Mouse (Mus musculus) neutrophil, adult 5-6 weeks (primary cell): Measurements from ENCODE around the gene Il2ra. TPM values are rescaled to one million over a fixed set of nuclear protein-coding genes. Genes with fewer than 3 reads are reported as not detected.

Experiments used
- ATAC-seq: fragments of 151-379, 151-347 bp; 2 replicates; pipeline ENCODE4 v1.8.0; 2017; ENCODE audit warnings: mild to moderate bottlenecking, moderate TSS enrichment; ENCODE audit not compliant: insufficient number of reproducible peaks, poor library complexity, low FRiP score, severe bottlenecking; ENCODE audit errors: extremely low read depth
- total RNA-seq: library from RNA; stranded (forward); fragments of 200-1000 nt; gene quantifications from 2 replicates; pipeline ENCODE4 v1.2.3, GENCODE M21; 2017

Gene Il2ra
- total RNA-seq, 1 experiment from 2014 or later, result 3.0 TPM

DNA sequence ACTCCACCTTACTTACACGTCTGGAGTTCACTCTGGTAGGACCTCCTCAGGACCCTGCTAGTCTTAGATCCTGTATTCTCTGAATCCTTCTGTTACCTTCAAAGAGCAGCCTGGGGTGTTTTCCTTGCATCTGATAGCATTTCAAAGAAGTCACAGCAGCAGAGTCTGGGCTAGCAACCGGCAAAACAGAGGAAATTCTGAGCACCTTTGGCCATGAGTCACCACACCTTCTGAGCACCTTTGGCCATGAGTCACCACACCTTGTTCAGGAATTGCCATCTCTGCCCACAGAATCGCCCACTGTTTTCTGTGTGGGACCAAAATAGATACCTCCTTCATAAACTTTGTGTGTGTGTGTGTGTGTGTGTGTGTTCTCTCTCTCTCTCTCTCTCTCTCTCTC is 8.9 kb downstream of the Il2ra start:
- ATAC-seq, result no peak

DNA sequence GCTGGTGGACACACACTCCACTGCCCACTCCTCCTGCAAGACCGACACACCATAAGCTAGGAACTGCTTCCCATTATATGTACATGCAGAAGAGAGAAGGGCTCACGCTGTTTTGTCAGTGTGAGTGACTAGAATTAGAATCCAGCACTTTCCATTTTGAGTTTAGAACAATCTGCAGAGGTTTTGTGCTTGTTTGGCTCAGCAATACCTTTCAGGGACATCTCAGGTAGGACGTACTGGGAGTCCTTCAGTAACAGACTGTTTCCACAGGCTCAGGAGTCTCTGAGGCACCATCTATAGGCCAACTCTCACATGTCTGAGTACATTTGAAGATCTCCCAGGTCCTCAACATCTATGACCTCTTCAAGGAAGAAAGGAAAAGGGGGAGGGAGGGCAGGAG is 9.6 kb downstream of the Il2ra start:
- no peak for ATAC-seq

DNA sequence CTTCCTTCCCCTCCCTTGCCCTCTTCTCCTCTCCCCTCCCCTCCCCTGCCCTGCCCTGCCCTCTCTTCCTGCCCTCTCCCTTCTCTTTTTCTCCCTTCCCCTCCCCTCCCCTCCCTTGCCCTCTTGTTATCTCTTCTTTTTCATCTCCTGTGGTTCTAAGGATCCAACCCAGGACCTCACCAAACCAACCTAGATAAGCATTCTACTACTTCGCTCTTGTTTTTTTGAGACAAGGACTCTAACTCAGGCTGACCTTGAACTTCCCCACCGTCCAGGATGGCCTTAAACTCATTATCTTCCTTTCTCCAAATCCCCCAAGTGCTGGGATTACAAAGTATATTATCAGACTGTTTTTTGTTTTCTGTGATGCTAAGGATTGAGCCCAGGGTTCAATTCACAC is 10.2 kb downstream of the Il2ra start:
- ATAC-seq, result no peak

DNA sequence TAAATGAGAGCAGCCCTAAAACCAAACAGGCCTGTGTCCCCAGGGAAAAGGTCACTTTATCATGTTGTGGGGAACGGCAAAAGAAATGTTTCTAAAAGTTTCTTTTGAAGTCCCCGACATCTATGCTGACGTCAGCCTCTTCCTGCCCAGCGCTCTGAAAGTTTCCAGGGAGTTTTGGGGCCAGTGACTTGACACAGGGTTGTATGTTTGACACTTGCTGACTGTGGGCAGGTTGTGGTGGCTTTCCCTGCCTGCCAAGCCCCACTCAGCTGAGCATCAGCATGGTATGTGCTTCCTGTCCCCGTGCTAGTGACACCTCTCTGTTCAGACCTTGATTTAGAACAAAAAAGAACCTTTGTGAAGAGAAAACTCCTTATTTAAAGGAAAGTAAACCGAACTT is 10.7 kb downstream of the Il2ra start:
- peak; percentile 87 for ATAC-seq

DNA sequence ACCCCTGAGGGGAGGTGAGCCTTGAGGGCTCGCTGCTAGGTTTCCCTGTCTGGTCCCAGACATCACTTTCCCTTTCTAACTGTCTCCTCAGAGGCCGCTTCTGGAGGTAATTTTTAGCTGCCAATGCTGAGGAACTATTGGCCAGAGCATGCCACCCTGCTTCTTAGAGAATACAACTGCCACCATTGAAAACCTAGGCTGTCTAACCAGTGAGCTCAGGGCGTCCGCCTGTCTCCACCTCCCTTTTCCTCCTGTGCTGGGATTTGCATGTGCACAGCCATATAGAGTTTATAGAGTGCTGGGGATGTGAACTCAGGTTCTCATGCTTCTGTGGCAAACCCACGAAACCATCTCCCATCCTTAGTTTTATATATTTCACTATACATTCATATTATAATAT is 11.2 kb downstream of the Il2ra start:
- ATAC-seq, result 0 out of 2 replicates have a peak, but pooled peaks have one; percentile 14

DNA sequence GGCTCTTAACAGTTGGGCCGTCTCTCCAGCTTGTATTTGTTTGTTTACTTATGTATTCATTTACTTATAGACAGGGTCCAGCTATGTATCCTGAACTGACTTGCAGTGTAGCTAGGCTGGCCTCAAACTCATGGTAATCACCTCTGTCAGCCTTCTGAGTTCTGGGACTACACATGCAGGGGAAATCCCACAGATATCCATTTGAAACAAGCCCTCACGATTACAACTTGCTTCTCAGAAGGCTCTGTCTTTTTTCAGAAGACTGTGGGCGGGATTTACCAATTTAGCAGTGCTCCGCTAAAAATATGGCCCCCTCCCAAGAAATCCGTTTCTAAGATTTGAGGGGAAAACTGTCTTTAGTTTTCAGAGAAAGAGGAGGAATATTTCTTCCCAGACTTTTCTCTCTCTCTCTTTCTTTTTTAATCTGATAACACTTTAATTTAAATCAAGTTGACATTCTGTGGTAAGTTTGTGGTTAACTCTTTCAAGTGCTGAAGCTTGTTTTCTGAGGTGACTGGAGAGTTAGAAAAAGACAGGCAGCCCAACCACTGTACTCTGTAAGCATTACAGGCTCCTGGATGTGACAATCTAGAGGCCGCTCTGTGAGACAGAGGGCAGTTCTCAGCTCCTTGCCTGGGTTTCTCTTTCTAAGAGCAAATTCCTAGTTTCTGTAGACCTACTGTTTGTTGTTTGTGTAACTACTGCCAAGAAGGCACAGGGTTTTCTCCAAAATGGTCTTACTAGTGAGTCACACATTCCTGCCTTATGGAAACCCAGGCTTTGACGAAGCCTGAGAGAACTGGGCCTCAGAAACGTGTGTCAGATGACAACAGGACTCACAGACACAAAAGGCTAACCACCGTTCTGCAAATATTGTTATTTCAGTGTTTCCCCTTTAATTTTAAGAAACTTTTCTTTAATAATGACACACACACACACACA is 12.7 kb downstream of the Il2ra start:
- no peak for ATAC-seq

DNA sequence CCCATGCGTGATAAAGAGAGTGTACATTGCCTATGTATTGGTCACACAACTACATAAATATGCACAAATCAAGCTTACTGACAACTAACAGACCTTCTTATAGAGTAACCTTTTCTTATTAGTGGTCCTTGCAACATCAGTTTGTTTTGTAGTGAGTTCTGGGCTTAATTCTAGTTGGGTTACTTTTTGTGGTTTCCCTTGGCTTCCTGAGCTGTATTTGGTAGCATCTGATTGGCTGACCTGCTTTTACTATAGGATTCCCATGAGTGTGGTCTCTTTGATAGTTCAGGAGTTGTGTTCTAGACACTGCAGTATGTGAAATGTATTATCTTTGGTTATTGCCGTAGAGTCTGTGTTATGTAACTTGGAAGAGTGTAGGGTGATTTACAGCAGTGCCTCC is 15.0 kb downstream of the Il2ra start:
- ATAC-seq, result no peak

DNA sequence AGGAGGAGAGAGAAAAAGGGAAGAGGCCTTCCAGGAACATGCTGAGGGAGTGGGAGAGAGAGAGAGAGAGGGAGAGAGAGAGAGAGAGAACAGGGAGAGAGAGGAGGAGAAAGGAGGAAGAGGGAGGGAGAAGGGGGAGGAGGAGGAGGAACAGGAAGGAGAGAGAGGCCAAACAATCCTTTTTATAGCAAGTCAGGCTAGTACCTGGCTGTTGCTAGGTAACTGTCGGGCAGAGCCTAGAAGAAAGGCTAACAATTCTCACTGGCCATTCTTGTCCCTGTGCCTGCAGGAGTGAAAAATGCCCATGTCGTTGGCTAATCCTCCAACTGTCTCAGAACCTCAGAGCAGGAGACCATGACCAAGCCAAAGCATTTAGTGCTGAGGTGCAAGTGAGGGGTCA is 16.7 kb downstream of the Il2ra start:
- no peak for ATAC-seq

DNA sequence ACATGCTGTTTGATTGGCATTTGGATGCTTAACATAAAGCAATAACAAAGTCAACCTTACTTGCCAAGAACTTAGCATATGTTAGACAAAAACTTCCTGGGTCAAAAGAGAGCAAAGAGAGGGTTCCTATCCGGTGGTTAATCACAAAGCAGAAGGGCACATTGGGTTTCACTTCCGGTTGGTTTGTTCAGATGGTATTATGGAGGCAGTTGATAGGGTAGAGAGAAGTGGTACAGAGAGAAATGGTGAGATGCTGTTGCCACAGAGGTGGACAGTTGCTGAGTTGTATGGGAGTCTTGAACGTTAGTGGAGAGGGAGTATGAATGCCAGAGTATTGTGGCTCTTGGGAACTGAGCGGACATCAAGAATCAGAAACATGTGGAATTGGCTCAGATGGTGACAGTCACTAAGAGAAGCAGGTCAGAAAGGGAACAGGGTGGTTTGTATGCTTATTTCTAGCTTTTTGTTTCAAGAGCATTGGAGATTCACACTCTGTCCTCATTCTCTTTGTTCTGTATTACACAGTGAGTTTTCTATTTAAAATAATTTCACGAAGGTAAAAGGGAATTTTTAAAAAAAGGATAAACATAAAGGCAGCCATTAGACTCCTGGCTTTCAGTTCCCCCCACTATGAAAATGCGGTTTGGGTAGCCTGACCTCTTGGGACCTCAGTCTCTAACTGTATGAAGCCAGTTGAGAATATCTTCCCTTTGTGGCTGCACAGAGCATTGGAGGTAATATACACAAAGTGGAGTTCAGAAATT is 19.7 kb downstream of the Il2ra start:
- peak; percentile 49; the same call in 1 of the 2 replicates for ATAC-seq

DNA sequence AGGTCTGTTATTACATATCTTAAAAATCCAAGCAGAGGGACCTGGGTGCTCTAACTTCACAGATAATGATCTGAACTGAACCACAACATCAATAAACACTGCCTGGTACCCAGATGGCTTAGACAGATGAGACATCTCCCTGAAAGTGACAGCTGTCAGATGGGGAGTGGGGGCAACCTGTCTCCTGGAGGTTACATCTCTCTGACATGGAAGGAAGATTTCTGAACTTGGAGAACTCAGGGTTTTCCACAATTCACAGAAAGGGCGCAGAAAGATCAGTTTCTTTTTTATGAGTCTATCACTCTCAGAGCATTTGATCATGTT is 20.3 kb downstream of the Il2ra start:
- no peak for ATAC-seq

DNA sequence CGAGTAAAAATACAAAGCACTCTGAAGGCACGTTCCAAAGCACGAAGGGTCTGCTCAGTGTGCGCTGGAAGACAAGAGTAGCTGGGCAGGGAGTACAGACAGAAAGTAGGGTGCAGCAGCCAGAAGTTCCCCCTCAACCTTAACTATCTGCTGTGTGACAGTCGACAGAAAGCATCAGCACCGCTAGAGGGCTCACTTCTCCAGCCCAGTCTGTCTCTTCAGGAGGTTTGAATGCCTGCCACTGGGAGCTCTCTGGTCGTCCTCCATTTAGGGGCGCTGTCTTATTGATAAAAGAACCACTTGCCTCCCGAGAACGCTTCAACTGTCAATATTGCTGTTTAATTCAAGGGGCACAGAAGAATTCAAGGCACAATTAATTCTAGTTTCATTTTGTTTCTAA is 21.4 kb downstream of the Il2ra start:
- ATAC-seq, result peak; percentile 91

DNA sequence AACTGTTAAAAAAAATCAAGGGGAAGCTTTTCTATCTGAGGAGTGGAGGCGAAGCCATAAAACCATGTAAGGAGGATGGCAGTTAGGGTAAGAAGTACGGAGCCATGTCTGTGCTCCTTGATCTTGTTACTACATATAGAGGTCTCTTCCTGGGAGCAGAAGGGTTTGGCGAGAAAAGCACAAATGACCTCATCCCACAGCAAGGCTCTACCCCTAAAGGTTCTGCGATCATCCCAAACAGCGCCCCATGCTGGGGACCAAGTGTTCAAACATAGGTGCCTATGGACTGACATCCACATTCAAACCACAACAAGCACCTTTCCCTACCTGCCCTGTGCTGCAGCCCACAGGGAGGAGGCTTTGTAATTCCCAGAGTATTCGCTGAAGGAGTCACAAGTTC is 21.8 kb downstream of the Il2ra start:
- ATAC-seq, result peak; percentile 18; the same call in 1 of the 2 replicates

DNA sequence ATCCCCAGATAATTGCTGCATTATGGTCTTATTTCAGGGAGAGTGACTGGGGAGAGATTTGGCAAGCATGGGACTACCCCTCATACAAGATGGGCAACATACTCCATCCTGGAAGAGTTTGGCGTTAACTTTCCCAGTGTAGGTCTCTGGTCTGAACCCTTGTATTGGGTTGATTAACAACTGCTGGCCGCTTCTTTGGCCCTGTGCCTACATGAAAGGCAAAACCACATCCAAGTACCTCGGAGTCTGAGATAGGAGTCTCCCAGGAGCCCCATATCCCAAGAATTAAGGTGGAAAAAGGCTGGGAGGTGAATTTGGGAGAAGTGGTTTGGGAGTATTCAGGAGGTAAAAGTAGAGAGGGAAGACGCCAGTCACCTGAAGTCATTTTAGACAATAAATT is 22.2 kb downstream of the Il2ra start:
- ATAC-seq, result no peak

DNA sequence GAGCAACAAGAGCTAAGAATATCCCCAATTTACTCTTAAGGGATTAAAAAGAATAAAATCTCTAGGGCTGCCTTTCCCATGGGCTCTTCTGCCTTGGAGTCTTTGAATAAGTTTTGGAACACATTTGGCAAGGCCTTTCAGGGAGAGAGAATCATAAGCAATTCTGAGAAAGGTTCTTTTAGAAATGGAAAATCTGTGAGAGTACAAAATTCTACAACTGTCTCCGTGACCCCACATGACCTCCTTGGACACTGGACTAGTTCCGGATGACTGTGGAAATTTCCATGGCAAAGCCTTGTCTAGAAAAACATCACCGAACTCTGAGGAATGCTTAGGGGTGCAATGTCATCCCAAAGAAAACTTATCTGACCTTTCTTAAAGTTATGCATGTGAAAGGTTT is 22.7 kb downstream of the Il2ra start:
- no peak for ATAC-seq

DNA sequence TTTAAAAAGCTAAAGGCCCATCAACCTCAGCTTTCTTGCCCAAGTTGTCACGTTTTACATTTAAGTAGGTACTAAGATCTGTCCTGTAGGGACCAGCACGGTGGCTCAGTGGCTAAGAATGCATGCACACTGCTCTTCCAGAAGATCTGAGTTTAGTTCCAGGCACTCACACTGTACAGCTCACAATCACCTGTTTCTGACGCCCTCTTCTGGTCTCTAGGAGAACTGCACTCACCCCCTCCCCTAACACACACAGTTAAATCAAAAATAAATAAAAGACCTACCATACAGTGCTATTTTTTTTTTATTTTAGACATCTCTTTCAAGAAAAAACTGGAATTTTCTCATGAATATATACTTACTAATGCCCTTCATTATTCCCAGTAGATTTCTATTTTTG is 29.5 kb downstream of the Il2ra start:
- ATAC-seq, result peak; percentile 69; the same call in 1 of the 2 replicates

DNA sequence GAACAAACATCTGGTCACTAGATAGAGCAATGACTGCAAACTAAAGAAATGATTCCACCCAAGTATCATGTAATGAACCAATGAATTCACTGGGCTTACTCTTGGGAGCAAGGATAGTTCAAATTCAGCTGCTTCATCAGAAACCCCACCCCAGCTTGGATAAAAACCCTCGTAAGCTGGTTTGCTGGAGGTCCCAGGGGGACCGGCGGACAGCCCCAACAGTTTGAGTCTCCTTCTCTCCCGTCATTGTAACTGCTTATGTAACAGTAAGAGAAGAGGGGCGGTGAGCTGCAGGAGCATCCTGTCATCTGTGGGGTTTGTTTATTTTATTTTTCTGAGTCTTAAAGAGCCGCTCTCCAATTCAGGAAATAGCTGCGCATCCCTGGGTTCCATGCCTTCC is 37.0 kb downstream of the Il2ra start:
- ATAC-seq, result no peak

DNA sequence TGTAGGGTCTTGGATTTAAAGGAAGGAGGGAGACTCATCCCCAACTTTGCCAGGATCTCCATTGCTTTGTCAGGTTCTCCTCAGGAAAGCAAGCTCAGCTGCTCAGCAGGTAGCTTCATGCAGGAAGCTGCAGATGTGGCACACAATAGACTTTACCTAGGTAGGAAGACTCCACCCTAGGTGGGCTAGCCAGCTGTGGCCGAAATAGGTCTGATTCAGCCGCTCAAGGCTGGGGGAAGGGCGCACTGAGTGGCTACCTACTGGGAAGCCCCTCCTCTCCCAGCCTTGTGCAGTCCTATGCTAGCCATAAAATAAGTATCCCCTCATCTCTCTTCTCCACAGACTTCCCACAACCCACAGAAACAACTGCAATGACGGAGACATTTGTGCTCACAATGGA is 40.1 kb downstream of the Il2ra start:
- no peak for ATAC-seq

DNA sequence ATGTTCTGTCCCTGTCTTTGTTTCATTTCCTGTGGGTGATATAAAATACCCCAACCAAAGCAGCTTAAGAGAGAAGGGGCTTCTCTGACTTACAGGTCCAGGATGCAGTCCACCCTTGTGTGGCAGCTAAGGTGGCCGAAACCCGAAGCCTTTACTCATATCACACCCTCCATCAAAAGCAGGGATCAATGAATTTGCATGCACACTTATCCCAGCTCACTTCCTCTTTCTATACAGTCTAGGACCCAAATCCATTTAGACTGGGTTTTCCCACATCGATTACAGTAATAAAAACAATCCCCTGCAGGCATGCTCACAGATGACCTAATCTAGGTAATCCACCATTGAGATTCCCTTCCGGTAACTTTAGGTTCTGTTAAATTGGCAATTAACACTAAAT is 43.9 kb downstream of the Il2ra start:
- ATAC-seq, result no peak

DNA sequence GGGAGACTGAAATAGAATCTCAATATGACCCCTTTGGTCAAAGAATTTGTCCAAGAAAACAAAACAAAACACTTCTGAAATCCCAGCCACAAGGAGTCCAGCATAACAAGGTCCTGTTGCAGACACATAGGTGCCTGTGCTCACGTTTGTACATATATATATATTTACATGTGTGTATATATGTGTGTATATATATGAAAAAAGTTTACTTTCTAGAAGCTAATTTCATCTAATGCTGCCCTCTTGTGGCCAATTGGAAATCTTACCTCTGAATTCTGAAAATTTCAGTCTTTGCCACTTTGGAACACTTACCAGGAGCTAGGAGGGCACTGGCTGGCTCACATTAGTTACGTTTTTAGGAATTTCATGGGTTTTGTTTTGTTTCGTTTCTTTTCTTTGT is 44.8 kb downstream of the Il2ra start:
- no peak for ATAC-seq

DNA sequence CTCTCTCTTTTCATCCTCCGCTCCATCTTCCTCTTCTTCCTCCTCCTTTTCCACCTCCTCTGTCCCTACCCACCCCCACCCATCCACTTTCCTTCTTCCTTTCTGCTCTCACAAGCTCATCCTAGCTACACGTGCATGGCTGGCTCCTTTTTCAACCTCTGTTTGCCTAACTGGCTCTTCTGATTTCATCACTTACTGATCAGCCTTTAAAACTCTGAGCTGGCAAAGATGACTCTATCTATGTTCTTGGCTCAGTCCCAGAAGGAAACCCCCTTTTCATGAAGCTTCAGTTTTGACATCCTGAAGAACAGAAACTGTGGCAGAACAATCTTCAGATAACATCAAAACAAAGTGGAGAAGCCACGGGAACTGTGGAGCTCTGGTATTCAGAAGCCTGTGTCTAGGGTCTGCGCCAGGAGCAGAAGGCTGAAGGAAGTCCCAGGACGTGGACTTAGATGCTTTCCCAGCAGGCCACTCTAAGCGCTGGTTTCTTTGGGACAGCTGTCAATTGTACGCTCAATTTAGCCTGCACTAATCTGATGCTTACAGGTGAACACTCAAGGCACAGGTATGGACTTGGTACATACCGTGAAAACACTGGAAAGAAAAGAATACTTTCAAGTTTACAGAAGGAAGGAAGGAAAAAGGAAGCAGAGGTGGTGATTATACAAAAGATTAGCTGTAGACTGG is 47.7 kb downstream of the Il2ra start:
- ATAC-seq, result no peak
